Mouse (Mus musculus): Measurements from ENCODE around the gene Mnt. TPM values are rescaled to one million over a fixed set of nuclear protein-coding genes. Genes with fewer than 3 reads are reported as not detected.

Mnt gene
- total RNA-seq (2014; fragmentation: Nextera tagmentation) (19.6 and 28.1 TPM in 2 replicates), total RNA-seq (2017) (3.0 and 4.6 TPM in 2 replicates), polyA plus RNA-seq (2012) (117 and 145 TPM in 2 replicates)

- peak; percentile 94 for DNase-seq (ENCODE audit: low spot score)
- TF ChIP-seq GATA2 (IDR thresholded peaks at IDR 0.05; ENCODE audit: borderline replicate concordance, low read depth, low read length) (no peak), POLR2AphosphoS5 (IDR thresholded peaks at IDR 0.05; ENCODE audit: insufficient replicate concordance, low read depth, low read length) (no peak), CTCF (IDR thresholded peaks at IDR 0.05; ENCODE audit: low read depth, low read length) (no peak), GATA1 (IDR thresholded peaks at IDR 0.05; ENCODE audit: borderline replicate concordance, low read length) (no peak), TAL1 (conservative IDR thresholded peaks at IDR 0.05; ENCODE audit: low read depth, low read length) (no peak)
- Histone ChIP-seq H3K27me3 (ENCODE audit: insufficient read depth, low read length) (no peaks in the 10 kb centered on the region), H3K9me3 (replicated peaks) (no peaks in the 10 kb centered on the region), H3K4me3 (ENCODE audit: low read depth, low read length) (peak within 1 kb of the TSS; percentile 93), H3K4me1 (ENCODE audit: insufficient read depth, low read depth, low read length) (peaks cover 75% of the 10 kb centered on the region), H3K36me3 (replicated peaks) (peaks cover 49% of the 10 kb centered on the region)
- ATAC-seq (ENCODE audit: extremely low read depth, insufficient number of reproducible peaks, low FRiP score, poor library complexity, severe bottlenecking): peak; percentile 71
Observed at GRCm38 (mm10) chr11:74830256-74831161, at the start of gene Mnt. Gene Mnt, plus strand, starts transcription at chr11:74830920.

- no peak for TF ChIP-seq TAL1 (conservative IDR thresholded peaks at IDR 0.05; ENCODE audit: low read depth, low read length)
- TF ChIP-seq CTCF (IDR thresholded peaks at IDR 0.05; ENCODE audit: low read depth, low read length): no peak
- TF ChIP-seq GATA2 (IDR thresholded peaks at IDR 0.05; ENCODE audit: borderline replicate concordance, low read depth, low read length): no peak
- no peak for TF ChIP-seq POLR2AphosphoS5 (IDR thresholded peaks at IDR 0.05; ENCODE audit: insufficient replicate concordance, low read depth, low read length)
- no peak for TF ChIP-seq GATA1 (IDR thresholded peaks at IDR 0.05; ENCODE audit: borderline replicate concordance, low read length)
- peaks cover 89% of the 10 kb centered on the region for H3K36me3 ChIP-seq (replicated peaks)
- no peak for DNase-seq (ENCODE audit: low spot score)
Observed at GRCm38 (mm10) chr11:74792874-74793273, 37.8 kb upstream of the Mnt start.

GRCm38 (mm10) chr11:74800658-74801057, 30.1 kb upstream of the Mnt start:
- Histone ChIP-seq H3K9me3 (replicated peaks) (no peaks in the 10 kb centered on the region), H3K36me3 (replicated peaks) (peaks cover 84% of the 10 kb centered on the region), H3K27me3 (ENCODE audit: insufficient read depth, low read length) (no peaks in the 10 kb centered on the region), H3K4me3 (ENCODE audit: low read depth, low read length) (no peak overlapping the region), H3K4me1 (ENCODE audit: insufficient read depth, low read depth, low read length) (no peaks in the 10 kb centered on the region)
- no peak for DNase-seq (ENCODE audit: low spot score)
- TF ChIP-seq GATA2 (IDR thresholded peaks at IDR 0.05; ENCODE audit: borderline replicate concordance, low read depth, low read length) (no peak), CTCF (IDR thresholded peaks at IDR 0.05; ENCODE audit: low read depth, low read length) (no peak), POLR2AphosphoS5 (IDR thresholded peaks at IDR 0.05; ENCODE audit: insufficient replicate concordance, low read depth, low read length) (no peak), TAL1 (conservative IDR thresholded peaks at IDR 0.05; ENCODE audit: low read depth, low read length) (no peak), GATA1 (IDR thresholded peaks at IDR 0.05; ENCODE audit: borderline replicate concordance, low read length) (no peak)
- no peak for ATAC-seq (ENCODE audit: extremely low read depth, insufficient number of reproducible peaks, low FRiP score, poor library complexity, severe bottlenecking)

More at GRCm38 (mm10) chr11:74792874-74793273, 37.8 kb upstream of the Mnt start:
- Histone ChIP-seq H3K27me3 (ENCODE audit: insufficient read depth, low read length) (no peaks in the 10 kb centered on the region), H3K9me3 (replicated peaks) (no peaks in the 10 kb centered on the region), H3K4me3 (ENCODE audit: low read depth, low read length) (no peak overlapping the region), H3K4me1 (ENCODE audit: insufficient read depth, low read depth, low read length) (no peaks in the 10 kb centered on the region; the same call in 1 of the 2 replicates)
- ATAC-seq (ENCODE audit: extremely low read depth, insufficient number of reproducible peaks, low FRiP score, poor library complexity, severe bottlenecking): no peak

GRCm38 (mm10) chr11:74804081-74804627, 26.6 kb upstream of the Mnt start:
- no peaks in the 10 kb centered on the region for H3K9me3 ChIP-seq (replicated peaks)
- ATAC-seq (ENCODE audit: extremely low read depth, insufficient number of reproducible peaks, low FRiP score, poor library complexity, severe bottlenecking) (no peak), DNase-seq (ENCODE audit: low spot score) (no peak)
- no peaks in the 10 kb centered on the region for H3K27me3 ChIP-seq (ENCODE audit: insufficient read depth, low read length)
- H3K4me3 ChIP-seq (ENCODE audit: low read depth, low read length): no peak overlapping the region
- no peaks in the 10 kb centered on the region for H3K4me1 ChIP-seq (ENCODE audit: insufficient read depth, low read depth, low read length)
- TF ChIP-seq POLR2AphosphoS5 (IDR thresholded peaks at IDR 0.05; ENCODE audit: insufficient replicate concordance, low read depth, low read length) (no peak), GATA1 (IDR thresholded peaks at IDR 0.05; ENCODE audit: borderline replicate concordance, low read length) (no peak), CTCF (IDR thresholded peaks at IDR 0.05; ENCODE audit: low read depth, low read length) (no peak), TAL1 (conservative IDR thresholded peaks at IDR 0.05; ENCODE audit: low read depth, low read length) (no peak), GATA2 (IDR thresholded peaks at IDR 0.05; ENCODE audit: borderline replicate concordance, low read depth, low read length) (no peak)
- H3K36me3 ChIP-seq (replicated peaks): peaks cover 84% of the 10 kb centered on the region

- Histone ChIP-seq H3K9me3 (replicated peaks) (no peaks in the 10 kb centered on the region), H3K4me1 (ENCODE audit: insufficient read depth, low read depth, low read length) (no peaks in the 10 kb centered on the region), H3K36me3 (replicated peaks) (peaks cover 80% of the 10 kb centered on the region), H3K27me3 (ENCODE audit: insufficient read depth, low read length) (no peaks in the 10 kb centered on the region), H3K4me3 (ENCODE audit: low read depth, low read length) (no peak overlapping the region)
- no peak for DNase-seq (ENCODE audit: low spot score)
- no peak for ATAC-seq (ENCODE audit: extremely low read depth, insufficient number of reproducible peaks, low FRiP score, poor library complexity, severe bottlenecking)
- TF ChIP-seq CTCF (IDR thresholded peaks at IDR 0.05; ENCODE audit: low read depth, low read length) (no peak), POLR2AphosphoS5 (IDR thresholded peaks at IDR 0.05; ENCODE audit: insufficient replicate concordance, low read depth, low read length) (no peak), GATA2 (IDR thresholded peaks at IDR 0.05; ENCODE audit: borderline replicate concordance, low read depth, low read length) (no peak), TAL1 (conservative IDR thresholded peaks at IDR 0.05; ENCODE audit: low read depth, low read length) (no peak), GATA1 (IDR thresholded peaks at IDR 0.05; ENCODE audit: borderline replicate concordance, low read length) (no peak)
Observed at GRCm38 (mm10) chr11:74807246-74807882, 23.4 kb upstream of the Mnt start.

Data from G1E (cell line).